Mouse (Mus musculus) limb, embryonic 14.5 days (tissue): ENCODE data around the gene Ap1b1. TPM values are rescaled to one million over a fixed set of nuclear protein-coding genes. Genes with fewer than 3 reads are reported as not detected.

ENCODE experiments used
- ATAC-seq: fragments of 200-750 bp; cut with Nextera tagmentation; 2 replicates; pipeline ENCODE4 v1.8.0; 2017; ENCODE audit warnings: low read depth, moderate number of reproducible peaks, moderate TSS enrichment; ENCODE audit not compliant: low FRiP score
- DNase-seq: peaks from one replicate; pipeline ENCODE4 v3.0.0-alpha.2; 2015; ENCODE audit warnings: low spot score
- H3K27ac ChIP-seq: fragments of 300-500 bp; sonication (generic); replicated peaks from 2 replicates; pipeline ENCODE4 v1.5.1; 2014; ENCODE audit warnings: low read depth, mild to moderate bottlenecking, low read length, moderate library complexity, mixed read lengths
- H3K27me3 ChIP-seq: fragments of 300-500 bp; sonication (generic); 2 replicates; pipeline ENCODE4 v1.6.1; 2014; ENCODE audit warnings: low read length, mixed read lengths; ENCODE audit not compliant: control insufficient read depth, insufficient read depth
- H3K36me3 ChIP-seq: fragments of 300-500 bp; sonication (generic); 2 replicates; pipeline ENCODE4 v1.6.1; 2014; ENCODE audit warnings: mild to moderate bottlenecking, low read length, moderate library complexity, mixed read lengths; ENCODE audit not compliant: control insufficient read depth, insufficient read depth
- H3K4me1 ChIP-seq: fragments of 300-500 bp; sonication (generic); 2 replicates; pipeline ENCODE4 v1.6.1; 2014; ENCODE audit warnings: antibody characterized with exemption, low read length, mixed read lengths; ENCODE audit not compliant: control insufficient read depth, insufficient read depth
- H3K4me2 ChIP-seq: fragments of 300-500 bp; sonication (generic); replicated peaks from 2 replicates; pipeline ENCODE4 v1.6.1; 2014; ENCODE audit warnings: low read depth, mild to moderate bottlenecking, low read length, moderate library complexity; ENCODE audit not compliant: severe bottlenecking
- H3K4me3 ChIP-seq: fragments of 300-500 bp; sonication (generic); replicated peaks from 2 replicates; pipeline ENCODE4 v1.5.1; 2014; ENCODE audit warnings: low read length
- H3K9ac ChIP-seq: fragments of 300-500 bp; sonication (generic); 2 replicates; pipeline ENCODE4 v1.6.1; 2014; ENCODE audit warnings: mild to moderate bottlenecking, low read depth, low read length, moderate library complexity; ENCODE audit not compliant: severe bottlenecking
- H3K9me3 ChIP-seq: fragments of 300-500 bp; sonication (generic); 2 replicates; pipeline ENCODE4 v1.6.1; 2016; ENCODE audit warnings: low read length; ENCODE audit not compliant: control insufficient read depth
- POLR2A ChIP-seq: fragments of 200-500 bp; IDR thresholded peaks from 2 replicates; pipeline ENCODE4 v1.8.0; 2012; ENCODE audit warnings: inconsistent platforms, mild to moderate bottlenecking, moderate library complexity, borderline replicate concordance; ENCODE audit not compliant: insufficient read depth, insufficient read length; ENCODE audit errors: extremely low read depth
- WGBS: fragments of 180-500 bp; shearing (Covaris S2); extraction: QIAGEN DNeasy Blood & Tissue Kit; methylation state at CpG from one replicate; pipeline ENCODE4 v1.1.7; 2014; 5-methylcytosine and 5-hydroxymethylcytosine counted together
- polyA plus RNA-seq, 2 experiments: library from polyadenylated mRNA; depleted of rRNA in 1 of 2; stranded (reverse) in 1 of 2; unstranded in 1 of 2; fragments of >200 nt; fragmentation: Nextera tagmentation in 1 of 2; extraction: Ambion mirVana in 1 of 2; gene quantifications; 2 replicates each; pipeline versions ENCODE4 v1.2.1 to v1.2.3; 2012 to 2014

The Ap1b1 gene
- 52.0 and 59.8 TPM in 2 replicates for polyA plus RNA-seq (2012; rRNA removed)
- polyA plus RNA-seq (2014; fragmentation: Nextera tagmentation; extraction: Ambion mirVana): 49.0 and 51.3 TPM in 2 replicates

- no peaks in the 10 kb centered on the region for H3K27me3 ChIP-seq
- peak within 1 kb of the TSS; percentile 65 for H3K9ac ChIP-seq
- TF ChIP-seq POLR2A: no peak
- peak within 1 kb of the TSS; percentile 91 for H3K4me2 ChIP-seq
- no peak within 1 kb of the TSS for H3K27ac ChIP-seq
- H3K9me3 ChIP-seq: no peaks in the 10 kb centered on the region
- H3K4me1 ChIP-seq: peaks cover 10% of the 10 kb centered on the region
- peak within 1 kb of the TSS; percentile 71 for H3K4me3 ChIP-seq
- peak; percentile 85 for DNase-seq
- H3K36me3 ChIP-seq: no peaks in the 10 kb centered on the region; the same call in 1 of the 2 replicates
- peak; percentile 93 for ATAC-seq
- under 1% methylated on average over 53 of the region's 62 CpGs for WGBS
These were observed at the start of gene Ap1b1 for GRCm38 (mm10) chr11:4986695-4987486. TSS of gene Ap1b1 (plus strand) at chr11:4986824.

GRCm38 (mm10) chr11:4946530-4946929, 40.1 kb upstream of the Ap1b1 start:
- Histone ChIP-seq H3K4me1 (no peaks in the 10 kb centered on the region; the same call in 1 of the 2 replicates), H3K9ac (no peak overlapping the region), H3K9me3 (no peaks in the 10 kb centered on the region), H3K27ac (no peak overlapping the region), H3K36me3 (no peaks in the 10 kb centered on the region), H3K27me3 (peaks cover 57% of the 10 kb centered on the region), H3K4me3 (peak overlapping the region; percentile 51), H3K4me2 (peak overlapping the region; percentile 87)
- TF ChIP-seq POLR2A: no peak
- DNase-seq (no peak), ATAC-seq (no peak)
- 36% methylated on average over 13 of the region's 13 CpGs for WGBS

- WGBS: under 1% methylated on average over 104 of the region's 120 CpGs
- no peaks in the 10 kb centered on the region for H3K9me3 ChIP-seq
- H3K27ac ChIP-seq: no peak overlapping the region
- TF ChIP-seq POLR2A: no peak
- ATAC-seq: peak; percentile 63
- H3K27me3 ChIP-seq: peaks cover 57% of the 10 kb centered on the region
- no peaks in the 10 kb centered on the region for H3K36me3 ChIP-seq
- H3K4me3 ChIP-seq: peak overlapping the region; percentile 51
- DNase-seq: peak; percentile 6
- peak overlapping the region; percentile 87 for H3K4me2 ChIP-seq
- H3K4me1 ChIP-seq: no peaks in the 10 kb centered on the region; the same call in 1 of the 2 replicates
- no peak overlapping the region for H3K9ac ChIP-seq
These were observed 39.4 kb upstream of the Ap1b1 start for GRCm38 (mm10) chr11:4946947-4947812.

- DNase-seq: no peak
- H3K9ac ChIP-seq: no peak within 1 kb of the TSS
These were observed 38.8 kb upstream of the Ap1b1 start, which contains the start of gene Nefh for GRCm38 (mm10) chr11:4947813-4948174. TSS of gene Nefh (minus strand) at chr11:4948064.

GRCm38 (mm10) chr11:4948792-4949191, 37.8 kb upstream of the Ap1b1 start:
- Histone ChIP-seq H3K9me3 (no peaks in the 10 kb centered on the region), H3K27ac (no peak overlapping the region), H3K9ac (no peak overlapping the region), H3K4me2 (no peak overlapping the region), H3K27me3 (peaks cover 63% of the 10 kb centered on the region), H3K36me3 (no peaks in the 10 kb centered on the region), H3K4me1 (no peaks in the 10 kb centered on the region; the same call in 1 of the 2 replicates), H3K4me3 (no peak overlapping the region)
- TF ChIP-seq POLR2A: no peak
- 35% methylated on average over 8 of the region's 8 CpGs for WGBS
- DNase-seq (no peak), ATAC-seq (no peak)

More at GRCm38 (mm10) chr11:4947813-4948174, 38.8 kb upstream of the Ap1b1 start, which contains the start of gene Nefh:
- H3K4me1 ChIP-seq: no peaks in the 10 kb centered on the region; the same call in 1 of the 2 replicates
- no peak within 1 kb of the TSS for H3K27ac ChIP-seq
- no peaks in the 10 kb centered on the region for H3K36me3 ChIP-seq
- TF ChIP-seq POLR2A: no peak
- ATAC-seq: no peak
- peak within 1 kb of the TSS; percentile 51 for H3K4me3 ChIP-seq
- peaks cover 57% of the 10 kb centered on the region for H3K27me3 ChIP-seq
- H3K9me3 ChIP-seq: no peaks in the 10 kb centered on the region
- peak within 1 kb of the TSS; percentile 87 for H3K4me2 ChIP-seq
- WGBS: 0% methylated on average over 30 of the region's 41 CpGs
